Mouse (Mus musculus): Measurements from ENCODE around the gene Cnnm4. TPM values are rescaled to one million over a fixed set of nuclear protein-coding genes. Genes with fewer than 3 reads are reported as not detected.

Cnnm4 gene
- polyA plus RNA-seq, 1 experiment from 2014 or later = 2.7 TPM

- peak overlapping the region; percentile 99 for H3K4me2 ChIP-seq
- H3K9me3 ChIP-seq (replicated peaks) = no peaks in the 10 kb centered on the region
- no peak overlapping the region for H3K27ac ChIP-seq (replicated peaks)
- H3K4me1 ChIP-seq (replicated peaks) = peaks cover 66% of the 10 kb centered on the region
- WGBS (ENCODE audit: insufficient replicate concordance) = 45% methylated on average over 10 of the region's 10 CpGs
- ATAC-seq (ENCODE audit: insufficient read depth) = no peak
- H3K27me3 ChIP-seq = peaks cover 24% of the 10 kb centered on the region
- no peaks in the 10 kb centered on the region for H3K36me3 ChIP-seq (replicated peaks)
- H3K9ac ChIP-seq = no peak overlapping the region
- peak overlapping the region; percentile 75 for H3K4me3 ChIP-seq (replicated peaks)
Measured at GRCm38 (mm10) chr1:36473211-36473780, 1.9 kb downstream of the Cnnm4 start.

- ATAC-seq (ENCODE audit: insufficient read depth) = no peak
- Histone ChIP-seq H3K9me3 (replicated peaks) (no peaks in the 10 kb centered on the region), H3K27me3 (peaks cover 24% of the 10 kb centered on the region), H3K4me1 (replicated peaks) (peaks cover 62% of the 10 kb centered on the region), H3K36me3 (replicated peaks) (no peaks in the 10 kb centered on the region), H3K4me2 (peak overlapping the region; percentile 25; the same call in 1 of the 2 replicates), H3K9ac (no peak overlapping the region), H3K4me3 (replicated peaks) (no peak overlapping the region), H3K27ac (replicated peaks) (no peak overlapping the region)
- 62% methylated on average over 3 of the region's 3 CpGs for WGBS (ENCODE audit: insufficient replicate concordance)
Measured at GRCm38 (mm10) chr1:36474646-36475045, 3.2 kb downstream of the Cnnm4 start.

DNA sequence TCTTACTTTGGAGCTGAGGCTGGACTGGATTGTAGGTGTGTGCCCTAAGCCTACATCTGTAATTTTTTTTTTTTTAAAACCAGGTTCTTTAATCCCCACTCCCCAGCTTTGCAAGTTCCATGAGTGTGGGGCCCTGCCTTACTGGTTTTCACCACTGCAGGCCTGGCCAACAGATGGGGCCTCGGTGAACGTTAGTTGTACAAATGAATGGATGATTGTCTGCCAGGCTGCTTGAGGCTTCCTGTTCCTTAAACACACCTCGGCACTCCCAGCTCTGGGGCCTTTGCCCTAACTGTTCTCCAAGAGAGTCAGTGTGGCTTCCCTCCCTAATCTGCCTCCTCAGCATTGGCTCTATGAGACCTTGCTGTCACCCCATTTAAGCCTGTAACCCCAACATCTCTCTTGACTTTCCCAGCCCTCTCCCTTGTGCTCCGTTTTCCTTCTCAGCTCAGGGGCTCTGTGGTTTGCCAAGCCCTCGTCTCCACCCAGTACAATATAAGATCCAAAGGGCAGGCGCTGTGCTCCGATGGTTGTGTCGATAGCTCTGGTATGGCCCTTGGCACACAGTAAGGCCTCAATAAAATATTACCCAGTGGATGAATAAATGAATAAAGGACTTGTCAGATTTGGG is 4.2 kb downstream of the Cnnm4 start:
- no peak overlapping the region for H3K9ac ChIP-seq
- no peak overlapping the region for H3K27ac ChIP-seq (replicated peaks)
- peaks cover 53% of the 10 kb centered on the region for H3K4me1 ChIP-seq (replicated peaks)
- H3K4me2 ChIP-seq = peak overlapping the region; percentile 25
- ATAC-seq (ENCODE audit: insufficient read depth) = no peak
- no peaks in the 10 kb centered on the region for H3K36me3 ChIP-seq (replicated peaks)
- H3K4me3 ChIP-seq (replicated peaks) = no peak overlapping the region
- H3K27me3 ChIP-seq = peaks cover 24% of the 10 kb centered on the region
- 35% methylated on average over 8 of the region's 8 CpGs for WGBS (ENCODE audit: insufficient replicate concordance)
- H3K9me3 ChIP-seq (replicated peaks) = no peaks in the 10 kb centered on the region

GRCm38 (mm10) chr1:36476426-36476825 is 5.0 kb downstream of the Cnnm4 start:
- Histone ChIP-seq H3K4me2 (no peak overlapping the region), H3K27ac (replicated peaks) (no peak overlapping the region), H3K9me3 (replicated peaks) (no peaks in the 10 kb centered on the region), H3K4me1 (replicated peaks) (peaks cover 47% of the 10 kb centered on the region), H3K36me3 (replicated peaks) (no peaks in the 10 kb centered on the region), H3K4me3 (replicated peaks) (no peak overlapping the region), H3K27me3 (peaks cover 24% of the 10 kb centered on the region), H3K9ac (no peak overlapping the region)
- ATAC-seq (ENCODE audit: insufficient read depth) = no peak
- 61% methylated on average over 7 of the region's 7 CpGs for WGBS (ENCODE audit: insufficient replicate concordance)

- Histone ChIP-seq H3K4me3 (replicated peaks) (no peak overlapping the region), H3K36me3 (replicated peaks) (no peaks in the 10 kb centered on the region), H3K27me3 (peaks cover 5% of the 10 kb centered on the region), H3K9ac (no peak overlapping the region), H3K27ac (replicated peaks) (no peak overlapping the region), H3K4me2 (no peak overlapping the region), H3K4me1 (replicated peaks) (peaks cover 32% of the 10 kb centered on the region), H3K9me3 (replicated peaks) (no peaks in the 10 kb centered on the region)
- no peak for ATAC-seq (ENCODE audit: insufficient read depth)
- whole genome bisulfite sequencing (ENCODE audit: insufficient replicate concordance) = 66% methylated on average over 2 of the region's 2 CpGs
Measured at GRCm38 (mm10) chr1:36478343-36478795, 6.9 kb downstream of the Cnnm4 start.

DNA sequence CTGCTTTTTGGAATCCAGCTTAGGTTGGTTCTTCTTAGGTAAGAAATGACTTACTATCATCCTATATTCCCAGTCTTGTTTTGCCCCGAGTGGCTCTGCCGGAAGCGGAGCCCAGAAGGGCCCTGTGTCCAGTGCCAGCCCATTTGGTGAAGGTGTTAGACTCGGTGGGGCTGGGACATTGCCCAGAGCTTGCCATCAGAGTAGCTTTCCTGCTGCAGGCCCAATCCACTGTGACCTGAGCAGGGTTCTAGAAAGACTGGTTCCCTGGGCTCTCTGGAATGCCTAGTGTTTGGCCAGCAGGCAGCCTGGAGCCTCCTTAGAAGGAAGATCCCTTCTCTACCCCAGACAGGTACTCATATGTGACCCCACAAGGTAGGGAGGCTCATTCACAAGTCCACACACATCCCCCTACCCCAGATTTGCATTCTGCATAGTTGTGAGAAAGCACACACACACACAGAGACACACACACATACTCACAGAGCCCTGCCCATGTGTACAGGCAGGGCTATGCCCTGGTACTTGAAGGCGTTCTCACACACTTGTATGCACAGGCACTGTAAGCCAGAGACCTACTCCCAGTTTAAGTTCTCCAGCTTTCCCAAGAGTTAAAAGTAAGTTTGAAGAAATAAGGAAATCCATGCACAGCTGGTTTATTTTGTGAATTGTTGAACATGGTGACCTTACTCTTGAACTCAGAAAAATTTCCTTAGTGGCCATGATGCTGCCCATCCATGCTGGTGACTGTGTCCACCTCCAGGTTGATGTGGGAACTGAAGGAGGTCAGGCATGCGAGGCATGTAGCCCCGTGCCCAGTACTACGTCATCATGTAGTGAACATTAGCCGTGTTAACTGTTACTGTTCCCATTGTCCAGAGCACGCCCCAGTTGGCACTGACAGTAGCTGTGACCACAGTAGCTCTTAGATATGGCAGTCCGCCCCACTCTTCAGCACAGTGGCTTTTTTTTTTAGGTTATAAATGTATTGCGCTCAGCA is 8.8 kb downstream of the Cnnm4 start:
- Histone ChIP-seq H3K4me3 (replicated peaks) (no peak overlapping the region), H3K27ac (replicated peaks) (no peak overlapping the region), H3K27me3 (no peaks in the 10 kb centered on the region), H3K9ac (no peak overlapping the region), H3K9me3 (replicated peaks) (no peaks in the 10 kb centered on the region), H3K4me1 (replicated peaks) (peaks cover 22% of the 10 kb centered on the region), H3K4me2 (no peak overlapping the region), H3K36me3 (replicated peaks) (no peaks in the 10 kb centered on the region)
- no peak for ATAC-seq (ENCODE audit: insufficient read depth)
- 75% methylated on average over 12 of the region's 12 CpGs for WGBS (ENCODE audit: insufficient replicate concordance)

GRCm38 (mm10) chr1:36483825-36484224 is 12.4 kb downstream of the Cnnm4 start:
- Histone ChIP-seq H3K4me3 (replicated peaks) (no peak overlapping the region), H3K4me1 (replicated peaks) (0 out of 2 replicates have a peak, but pooled peaks cover 4% of the 10 kb centered on the region), H3K27ac (replicated peaks) (no peak overlapping the region), H3K4me2 (no peak overlapping the region), H3K9ac (no peak overlapping the region), H3K36me3 (replicated peaks) (no peaks in the 10 kb centered on the region), H3K27me3 (no peaks in the 10 kb centered on the region), H3K9me3 (replicated peaks) (no peaks in the 10 kb centered on the region)
- 65% methylated on average over 4 of the region's 4 CpGs for WGBS (ENCODE audit: insufficient replicate concordance)
- no peak for ATAC-seq (ENCODE audit: insufficient read depth)

- Histone ChIP-seq H3K27ac (replicated peaks) (no peak overlapping the region), H3K27me3 (no peaks in the 10 kb centered on the region), H3K4me2 (no peak overlapping the region), H3K9ac (no peak overlapping the region), H3K9me3 (replicated peaks) (no peaks in the 10 kb centered on the region), H3K4me1 (replicated peaks) (0 out of 2 replicates have a peak, but pooled peaks cover 4% of the 10 kb centered on the region), H3K36me3 (replicated peaks) (no peaks in the 10 kb centered on the region), H3K4me3 (replicated peaks) (no peak overlapping the region)
- ATAC-seq (ENCODE audit: insufficient read depth) = no peak
- WGBS (ENCODE audit: insufficient replicate concordance) = 57% methylated on average over 7 of the region's 7 CpGs
Measured at GRCm38 (mm10) chr1:36485080-36485479, 13.7 kb downstream of the Cnnm4 start.

GRCm38 (mm10) chr1:36487111-36487510 is 15.7 kb downstream of the Cnnm4 start:
- Histone ChIP-seq H3K27me3 (no peaks in the 10 kb centered on the region), H3K9ac (no peak overlapping the region), H3K27ac (replicated peaks) (no peak overlapping the region), H3K9me3 (replicated peaks) (no peaks in the 10 kb centered on the region), H3K4me1 (replicated peaks) (0 out of 2 replicates have a peak, but pooled peaks cover 4% of the 10 kb centered on the region), H3K36me3 (replicated peaks) (no peaks in the 10 kb centered on the region), H3K4me2 (no peak overlapping the region), H3K4me3 (replicated peaks) (no peak overlapping the region)
- 78% methylated on average over 9 of the region's 9 CpGs for WGBS (ENCODE audit: insufficient replicate concordance)
- no peak for ATAC-seq (ENCODE audit: insufficient read depth)

- Histone ChIP-seq H3K9ac (no peak overlapping the region), H3K4me1 (replicated peaks) (no peaks in the 10 kb centered on the region), H3K4me2 (no peak overlapping the region), H3K27me3 (no peaks in the 10 kb centered on the region), H3K4me3 (replicated peaks) (no peak overlapping the region), H3K36me3 (replicated peaks) (no peaks in the 10 kb centered on the region), H3K9me3 (replicated peaks) (no peaks in the 10 kb centered on the region), H3K27ac (replicated peaks) (no peak overlapping the region)
- 64% methylated on average over 6 of the region's 6 CpGs for WGBS (ENCODE audit: insufficient replicate concordance)
- no peak for ATAC-seq (ENCODE audit: insufficient read depth)
Measured at GRCm38 (mm10) chr1:36489661-36490060, 18.2 kb downstream of the Cnnm4 start.

Data from liver, embryonic 15.5 days (tissue).